Mouse (Mus musculus) MEL (cell line): ENCODE measurements around the gene Loxl1. TPM values are rescaled to one million over a fixed set of nuclear protein-coding genes. Genes with fewer than 3 reads are reported as not detected.

Source experiments
- DNase-seq: peaks from one replicate; pipeline ENCODE4 v3.0.0; 2011; ENCODE audit warnings: low read depth, low spot score
- H3K27ac ChIP-seq: 2 replicates; pipeline ENCODE4 v1.5.1; 2012; ENCODE audit warnings: low read depth, mild to moderate bottlenecking, control low read depth, low read length, moderate library complexity; ENCODE audit not compliant: control insufficient read depth
- H3K27me3 ChIP-seq, 2 experiments: fragments of 150-350 bp in 1 of 2; sonication (generic) in 1 of 2; 2 replicates each; pipeline ENCODE4 v1.6.1; 2012; ENCODE audit warnings: low read length in 2 of 2, mild to moderate bottlenecking in 2 of 2, improper control_type of control experiment in 1 of 2, moderate library complexity in 1 of 2; ENCODE audit not compliant: insufficient read depth in 2 of 2, control insufficient read depth in 1 of 2
- H3K36me3 ChIP-seq, 2 experiments: 2 replicates each; pipeline ENCODE4 v1.6.1; 2012 to 2014; ENCODE audit warnings: low read length in 2 of 2, improper control_type of control experiment in 1 of 2, inconsistent platforms in 1 of 2, mild to moderate bottlenecking in 1 of 2; ENCODE audit not compliant: insufficient read depth in 2 of 2, control insufficient read depth in 1 of 2
- H3K4me1 ChIP-seq, 2 experiments: fragments of 150-350 bp in 1 of 2; sonication (generic) in 1 of 2; 2 replicates each; pipeline ENCODE4 v1.6.1; 2012; ENCODE audit warnings: low read length in 2 of 2, improper control_type of control experiment in 1 of 2, mild to moderate bottlenecking in 1 of 2; ENCODE audit not compliant: insufficient read depth in 2 of 2, control insufficient read depth in 1 of 2
- H3K4me3 ChIP-seq, 2 experiments: fragments of 150-350 bp in 1 of 2; sonication (generic) in 1 of 2; 2 replicates each; pipeline ENCODE4 v1.5.1; 2012; ENCODE audit warnings: low read depth in 2 of 2, low read length in 2 of 2, mild to moderate bottlenecking in 2 of 2, moderate library complexity in 2 of 2, control low read depth in 1 of 2, improper control_type of control experiment in 1 of 2; ENCODE audit not compliant: control insufficient read depth in 1 of 2, insufficient read depth in 1 of 2
- H3K79me2 ChIP-seq: 2 replicates; pipeline ENCODE4 v1.6.1; 2012; ENCODE audit warnings: mild to moderate bottlenecking, low read length, moderate library complexity; ENCODE audit not compliant: control insufficient read depth, poor library complexity, insufficient read depth
- H3K9ac ChIP-seq: 2 replicates; pipeline ENCODE4 v1.6.1; 2012; ENCODE audit warnings: low read depth, mild to moderate bottlenecking, control low read depth, low read length, moderate library complexity; ENCODE audit not compliant: control insufficient read depth, poor library complexity, severe bottlenecking
- H3K9me3 ChIP-seq: fragments of 150-350 bp; sonication (generic); replicated peaks from 2 replicates; pipeline ENCODE4 v1.6.1; 2012; ENCODE audit warnings: mild to moderate bottlenecking, low read length, improper control_type of control experiment, moderate library complexity; ENCODE audit not compliant: insufficient read depth
- BHLHE40 ChIP-seq: IDR thresholded peaks from 2 replicates; pipeline ENCODE4 v1.6.1; 2012; ENCODE audit warnings: low read depth, mild to moderate bottlenecking, inconsistent platforms, low read length, improper control_type of control experiment, borderline replicate concordance
- CHD2 ChIP-seq: IDR thresholded peaks from 2 replicates; pipeline ENCODE4 v1.6.1; 2011; ENCODE audit warnings: low read length, improper control_type of control experiment
- CTCF ChIP-seq, 3 experiments: IDR thresholded peaks in 2 of 3; conservative IDR thresholded peaks in 1 of 3; 2 replicates each; pipeline ENCODE4 v1.5.1; 2011 to 2012; ENCODE audit warnings: low read length in 3 of 3, low read depth in 2 of 3, mild to moderate bottlenecking in 2 of 3, improper control_type of control experiment in 1 of 3, inconsistent platforms in 1 of 3, mixed read lengths in 1 of 3, moderate library complexity in 1 of 3; ENCODE audit not compliant: control insufficient read depth in 1 of 3, insufficient read depth in 1 of 3, poor library complexity in 1 of 3, severe bottlenecking in 1 of 3
- E2F4 ChIP-seq: IDR thresholded peaks from 2 replicates; pipeline ENCODE4 v1.6.1; 2011; ENCODE audit warnings: low read depth, low read length, improper control_type of control experiment, borderline replicate concordance
- ELF1 ChIP-seq: IDR thresholded peaks from 2 replicates; pipeline ENCODE4 v1.6.1; 2014; ENCODE audit warnings: low read depth, mild to moderate bottlenecking, inconsistent platforms, low read length, improper control_type of control experiment, moderate library complexity
- ETS1 ChIP-seq: IDR thresholded peaks from 2 replicates; pipeline ENCODE4 v1.6.1; 2012; ENCODE audit warnings: low read depth, mild to moderate bottlenecking, inconsistent platforms, low read length, improper control_type of control experiment, moderate library complexity
- GABPA ChIP-seq: IDR thresholded peaks from 2 replicates; pipeline ENCODE4 v1.6.1; 2012; ENCODE audit warnings: low read depth, mild to moderate bottlenecking, inconsistent platforms, low read length, improper control_type of control experiment, moderate library complexity
- HCFC1 ChIP-seq: IDR thresholded peaks from 2 replicates; pipeline ENCODE4 v1.6.1; 2012; ENCODE audit warnings: low read depth, mild to moderate bottlenecking, inconsistent platforms, low read length, improper control_type of control experiment, moderate library complexity
- JUND ChIP-seq: IDR thresholded peaks from 2 replicates; pipeline ENCODE4 v1.6.1; 2011; ENCODE audit warnings: low read depth, mild to moderate bottlenecking, improper control_type of control experiment, low read length
- MAFK ChIP-seq: IDR thresholded peaks from 2 replicates; pipeline ENCODE4 v1.6.1; 2011; ENCODE audit warnings: low read depth, mild to moderate bottlenecking, low read length, improper control_type of control experiment, borderline replicate concordance
- MAZ ChIP-seq: IDR thresholded peaks from 2 replicates; pipeline ENCODE4 v1.6.1; 2012; ENCODE audit warnings: low read depth, mild to moderate bottlenecking, inconsistent platforms, low read length, improper control_type of control experiment
- MEF2A ChIP-seq: IDR thresholded peaks from 2 replicates; pipeline ENCODE4 v1.6.1; 2014; ENCODE audit warnings: low read depth, mild to moderate bottlenecking, inconsistent platforms, low read length, improper control_type of control experiment; ENCODE audit not compliant: poor library complexity, insufficient replicate concordance, severe bottlenecking; ENCODE audit errors: extremely low read depth
- MXI1 ChIP-seq: IDR thresholded peaks from 2 replicates; pipeline ENCODE4 v1.6.1; 2011; ENCODE audit warnings: mild to moderate bottlenecking, low read depth, low read length, improper control_type of control experiment
- MYB ChIP-seq: IDR thresholded peaks from 2 replicates; pipeline ENCODE4 v1.6.1; 2011; ENCODE audit warnings: mild to moderate bottlenecking, low read depth, low read length, improper control_type of control experiment
- MYC ChIP-seq: IDR thresholded peaks from 2 replicates; pipeline ENCODE4 v1.6.1; 2011; ENCODE audit warnings: low read depth, mild to moderate bottlenecking, low read length, improper control_type of control experiment, moderate library complexity
- NRF1 ChIP-seq: IDR thresholded peaks from 2 replicates; pipeline ENCODE4 v1.6.1; 2014; ENCODE audit warnings: low read depth, mild to moderate bottlenecking, inconsistent platforms, low read length, improper control_type of control experiment, moderate library complexity; ENCODE audit not compliant: poor library complexity, insufficient read depth, severe bottlenecking
- POLR2AphosphoS2 ChIP-seq: IDR thresholded peaks from 2 replicates; pipeline ENCODE4 v1.6.1; 2011; ENCODE audit warnings: low read length, improper control_type of control experiment
- POLR2AphosphoS5 ChIP-seq: IDR thresholded peaks from 2 replicates; pipeline ENCODE4 v1.6.1; 2012; ENCODE audit warnings: low read depth, borderline replicate concordance, mild to moderate bottlenecking, inconsistent platforms, low read length, moderate library complexity, mixed read lengths
- SIN3A ChIP-seq: IDR thresholded peaks from 2 replicates; pipeline ENCODE4 v1.6.1; 2012; ENCODE audit warnings: low read length, improper control_type of control experiment, inconsistent platforms
- SMC3 ChIP-seq: IDR thresholded peaks from 2 replicates; pipeline ENCODE4 v1.6.1; 2011; ENCODE audit warnings: low read depth, low read length, improper control_type of control experiment
- TAL1 ChIP-seq: IDR thresholded peaks from 2 replicates; pipeline ENCODE4 v1.6.1; 2012; ENCODE audit warnings: mild to moderate bottlenecking, inconsistent platforms, low read length, moderate library complexity, mixed read lengths
- TBP ChIP-seq: IDR thresholded peaks from 2 replicates; pipeline ENCODE4 v1.8.0; 2011; ENCODE audit warnings: low read depth, low read length, improper control_type of control experiment
- TCF12 ChIP-seq: IDR thresholded peaks from 2 replicates; pipeline ENCODE4 v1.6.1; 2014; ENCODE audit warnings: low read depth, mild to moderate bottlenecking, inconsistent platforms, low read length, improper control_type of control experiment, moderate library complexity
- UBTF ChIP-seq: IDR thresholded peaks from 2 replicates; pipeline ENCODE4 v1.6.1; 2012; ENCODE audit warnings: low read depth, mild to moderate bottlenecking, inconsistent platforms, low read length, improper control_type of control experiment, moderate library complexity, borderline replicate concordance; ENCODE audit not compliant: insufficient read depth
- USF2 ChIP-seq, 2 experiments: IDR thresholded peaks; 2 replicates each; pipeline ENCODE4 v1.6.1; 2011 to 2012; ENCODE audit warnings: improper control_type of control experiment in 2 of 2, low read length in 2 of 2, borderline replicate concordance in 1 of 2, inconsistent platforms in 1 of 2, low read depth in 1 of 2, mild to moderate bottlenecking in 1 of 2; ENCODE audit not compliant: insufficient read depth in 1 of 2
- ZC3H11A ChIP-seq: IDR thresholded peaks from 2 replicates; pipeline ENCODE4 v1.6.1; 2012; ENCODE audit warnings: low read depth, mild to moderate bottlenecking, inconsistent platforms, low read length, improper control_type of control experiment
- ZKSCAN1 ChIP-seq: IDR thresholded peaks from 2 replicates; pipeline ENCODE4 v1.6.1; 2012; ENCODE audit warnings: low read depth, mild to moderate bottlenecking, inconsistent platforms, low read length, improper control_type of control experiment, moderate library complexity
- ZMIZ1 ChIP-seq: IDR thresholded peaks from 2 replicates; pipeline ENCODE4 v1.6.1; 2012; ENCODE audit warnings: low read depth, mild to moderate bottlenecking, inconsistent platforms, low read length, improper control_type of control experiment, moderate library complexity
- ZNF384 ChIP-seq: IDR thresholded peaks from 2 replicates; pipeline ENCODE4 v1.6.1; 2012; ENCODE audit warnings: low read depth, mild to moderate bottlenecking, inconsistent platforms, low read length, improper control_type of control experiment
- polyA plus RNA-seq, 2 experiments: library from polyadenylated mRNA; stranded (reverse) in 1 of 2; unstranded in 1 of 2; fragments of >175 nt in 1 of 2; fragments of >200 nt in 1 of 2; gene quantifications; 2 replicates each; pipeline versions ENCODE4 v1.2.1 to v1.2.4; 2012; ENCODE audit warnings: low replicate concordance in 2 of 2, low read depth in 1 of 2; ENCODE audit not compliant: insufficient read length in 2 of 2, insufficient read depth in 1 of 2, missing spikeins in 1 of 2
- total RNA-seq: library from RNA; depleted of rRNA; stranded (reverse); fragments of 300-350 nt; gene quantifications from 2 replicates; pipeline ENCODE4 v1.2.3, GENCODE M21; 2012

Loxl1 gene
- total and polyA plus RNA-seq, 3 experiments, result not detected

- Histone ChIP-seq H3K9ac (no peak overlapping the region), H3K79me2 (no peaks in the 10 kb centered on the region), H3K4me3 (no peak overlapping the region), H3K27ac (no peak overlapping the region), H3K36me3 (no peaks in the 10 kb centered on the region), H3K27me3 (peaks cover 2 to 3% of the 10 kb centered on the region in 2 experiments; a peak in 1 of 4 replicates), H3K4me1 (no peaks in the 10 kb centered on the region), H3K9me3 (no peaks in the 10 kb centered on the region)
- no peak for DNase-seq
- TF ChIP-seq ETS1 (no peak), USF2 (IDR thresholded peaks at IDR 0.05; ENCODE audit: borderline replicate concordance in 1 of 2, insufficient read depth in 1 of 2, low read depth in 1 of 2, low read length in 2 of 2) (no peak), TAL1 (no peak), ELF1 (no peak), POLR2AphosphoS2 (no peak), TBP (no peak), SMC3 (no peak), MEF2A (no peak), MXI1 (no peak), GABPA (no peak), TCF12 (no peak), CTCF (IDR thresholded peaks at IDR 0.05 in 2 of 3, conservative IDR thresholded peaks at IDR 0.05 in 1 of 3; ENCODE audit: control insufficient read depth in 1 of 3, insufficient read depth in 1 of 3, low read depth in 2 of 3, low read length in 3 of 3, poor library complexity in 1 of 3, severe bottlenecking in 1 of 3) (no peak), ZMIZ1 (no peak), JUND (no peak), BHLHE40 (no peak), SIN3A (no peak), POLR2AphosphoS5 (no peak), NRF1 (no peak)
Observed at GRCm38 (mm10) chr9:58317381-58317780, 4.4 kb upstream of the Loxl1 start.

- Histone ChIP-seq H3K36me3 (no peaks in the 10 kb centered on the region), H3K27ac (no peak overlapping the region), H3K4me1 (no peaks in the 10 kb centered on the region), H3K9me3 (no peaks in the 10 kb centered on the region), H3K4me3 (no peak overlapping the region), H3K9ac (no peak overlapping the region), H3K27me3 (peaks cover 2 to 3% of the 10 kb centered on the region in 2 experiments; a peak in 1 of 4 replicates), H3K79me2 (no peaks in the 10 kb centered on the region)
- no peak for DNase-seq
- TF ChIP-seq ZNF384 (no peak), MYB (no peak), HCFC1 (no peak), CHD2 (no peak), E2F4 (no peak), ZC3H11A (no peak), MAFK (no peak), ZKSCAN1 (no peak), SIN3A (no peak), MXI1 (no peak), JUND (no peak), MAZ (no peak), UBTF (no peak), GABPA (no peak), MYC (no peak), TCF12 (no peak)
Observed at GRCm38 (mm10) chr9:58316784-58317183, 3.8 kb upstream of the Loxl1 start.
